Mouse (Mus musculus) heart, postnatal 0 days (tissue): ENCODE data around the gene Dera.

ENCODE experiments used
- CTCF ChIP-seq: IDR thresholded peaks from 2 replicates; pipeline ENCODE4 v1.5.1; 2016; ENCODE audit warnings: antibody characterized with exemption, control low read depth, low read depth
- EP300 ChIP-seq: IDR thresholded peaks from 2 replicates; pipeline ENCODE4 v1.6.1; 2016; ENCODE audit warnings: antibody characterized with exemption, low read depth

DNA sequence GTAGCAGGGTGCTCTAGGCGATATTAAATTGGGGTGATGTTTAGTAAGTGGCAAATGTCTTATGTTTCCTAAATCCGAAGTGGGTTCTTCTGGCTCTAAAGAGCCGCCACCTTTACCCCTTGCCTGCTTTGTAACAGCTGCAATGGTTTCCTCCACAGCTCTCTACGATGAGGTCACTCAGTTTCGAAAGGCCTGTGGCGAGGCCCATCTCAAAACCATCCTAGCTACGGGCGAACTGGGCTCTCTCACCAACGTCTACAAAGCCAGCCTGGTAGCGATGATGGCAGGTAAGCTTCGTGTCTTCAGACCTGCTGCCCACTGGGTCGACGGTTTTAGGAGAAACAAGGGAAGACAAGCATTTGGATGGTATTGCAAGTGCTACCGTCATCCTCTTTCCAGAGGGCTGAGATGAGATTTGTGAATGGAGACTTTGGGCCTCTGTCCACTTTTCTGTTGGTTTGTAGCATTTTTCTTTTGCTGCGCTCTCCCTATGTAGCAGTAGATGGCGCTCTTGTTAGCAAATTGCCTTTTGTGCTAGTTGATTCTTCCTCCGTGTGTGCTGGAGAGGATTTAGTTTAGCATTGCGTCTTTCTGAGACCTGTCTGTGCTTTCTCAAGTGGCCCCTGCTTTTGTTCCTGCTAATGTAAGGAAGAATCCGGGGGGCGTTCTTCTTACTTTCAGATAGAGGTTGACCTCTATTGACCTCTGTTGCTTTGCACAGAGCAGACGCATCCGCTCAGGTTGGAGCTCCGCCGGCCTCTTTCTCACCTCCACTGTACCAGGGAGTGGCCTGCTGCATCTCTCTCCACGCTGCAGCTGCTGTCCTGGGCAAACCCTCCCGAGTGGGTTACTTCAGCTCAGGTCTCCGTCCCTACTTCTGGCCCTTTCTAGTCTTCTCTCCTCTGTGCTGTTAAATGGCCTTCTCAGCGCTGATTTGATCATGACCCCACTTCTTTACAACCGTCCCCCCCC lies 42.5 kb downstream of the Dera start:
- TF ChIP-seq CTCF (peak; percentile 70), EP300 (no peak)
